Mouse (Mus musculus) forebrain, embryonic 11.5 days (tissue): ENCODE results near the gene Rac2. TPM values are rescaled to one million over a fixed set of nuclear protein-coding genes. Genes with fewer than 3 reads are reported as not detected.

ENCODE experiments used
- ATAC-seq: fragments of 200-750 bp; cut with Nextera tagmentation; replicated peaks from 2 replicates; pipeline ENCODE4 v1.8.0; 2017; ENCODE audit warnings: moderate TSS enrichment; ENCODE audit not compliant: low FRiP score
- DNase-seq: peaks from one replicate; pipeline ENCODE4 v3.0.0-alpha.2; 2017; ENCODE audit warnings: low spot score
- H3K27ac ChIP-seq: fragments of 300-500 bp; sonication (generic); 2 replicates; pipeline ENCODE4 v1.5.1; 2014; ENCODE audit warnings: low read depth, low read length
- H3K27me3 ChIP-seq: fragments of 300-500 bp; sonication (generic); 2 replicates; pipeline ENCODE4 v1.6.1; 2014; ENCODE audit warnings: mild to moderate bottlenecking, low read length, mixed read lengths; ENCODE audit not compliant: control insufficient read depth, insufficient read depth
- H3K36me3 ChIP-seq: fragments of 300-500 bp; sonication (generic); 2 replicates; pipeline ENCODE4 v1.6.1; 2014; ENCODE audit warnings: mild to moderate bottlenecking, low read length, moderate library complexity, mixed read lengths; ENCODE audit not compliant: control insufficient read depth, insufficient read depth
- H3K4me1 ChIP-seq: fragments of 300-500 bp; sonication (generic); replicated peaks from 2 replicates; pipeline ENCODE4 v1.6.1; 2014; ENCODE audit warnings: low read length, mixed read lengths; ENCODE audit not compliant: control insufficient read depth, insufficient read depth
- H3K4me2 ChIP-seq: fragments of 300-500 bp; sonication (generic); 2 replicates; pipeline ENCODE4 v1.6.1; 2014; ENCODE audit warnings: low read depth, mild to moderate bottlenecking, low read length, moderate library complexity, mixed read lengths; ENCODE audit not compliant: severe bottlenecking
- H3K4me3 ChIP-seq: fragments of 300-500 bp; sonication (generic); 2 replicates; pipeline ENCODE4 v1.5.1; 2014; ENCODE audit warnings: low read depth, low read length
- H3K9ac ChIP-seq: fragments of 300-500 bp; sonication (generic); 2 replicates; pipeline ENCODE4 v1.6.1; 2014; ENCODE audit warnings: low read length
- H3K9me3 ChIP-seq: fragments of 300-500 bp; sonication (generic); 2 replicates; pipeline ENCODE4 v1.6.1; 2016; ENCODE audit warnings: low read length, mixed read lengths; ENCODE audit not compliant: control insufficient read depth
- WGBS: fragments of 180-500 bp; shearing (Covaris S2); extraction: QIAGEN DNeasy Blood & Tissue Kit; methylation state at CpG from one replicate; pipeline ENCODE4 v1.1.7; 2014; 5-methylcytosine and 5-hydroxymethylcytosine counted together
- polyA plus RNA-seq: library from polyadenylated mRNA; unstranded; fragments of >200 nt; fragmentation: Nextera tagmentation; extraction: Ambion mirVana; gene quantifications from 2 replicates; pipeline ENCODE4 v1.2.1, GENCODE M21; 2014

Gene Rac2
- polyA plus RNA-seq, 1 experiment from 2014 or later, result 9.4 TPM

DNA sequence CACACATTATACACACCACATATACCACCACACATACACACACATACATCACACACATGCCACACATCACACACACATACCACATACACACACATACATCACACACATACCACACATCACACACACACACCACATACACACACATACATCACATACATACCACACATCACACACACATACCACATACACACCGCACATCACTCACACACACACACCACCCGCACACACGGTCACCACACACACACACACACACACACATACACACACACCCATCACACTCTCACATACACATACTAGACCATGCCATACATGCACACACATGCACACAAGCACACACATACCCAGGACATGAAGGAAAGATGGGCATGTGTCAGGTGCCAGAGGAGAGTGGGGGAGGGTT is 9.2 kb downstream of the Rac2 start:
- no peak overlapping the region for H3K27ac ChIP-seq
- H3K27me3 ChIP-seq, result no peaks in the 10 kb centered on the region
- no peaks in the 10 kb centered on the region for H3K36me3 ChIP-seq
- H3K9ac ChIP-seq, result no peak overlapping the region
- H3K4me2 ChIP-seq, result no peak overlapping the region
- H3K4me1 ChIP-seq, result no peaks in the 10 kb centered on the region
- ATAC-seq (no peak), DNase-seq (no peak)
- no peak overlapping the region for H3K4me3 ChIP-seq
- WGBS, result 94% methylated on average over 3 of the region's 3 CpGs
- no peaks in the 10 kb centered on the region for H3K9me3 ChIP-seq

DNA sequence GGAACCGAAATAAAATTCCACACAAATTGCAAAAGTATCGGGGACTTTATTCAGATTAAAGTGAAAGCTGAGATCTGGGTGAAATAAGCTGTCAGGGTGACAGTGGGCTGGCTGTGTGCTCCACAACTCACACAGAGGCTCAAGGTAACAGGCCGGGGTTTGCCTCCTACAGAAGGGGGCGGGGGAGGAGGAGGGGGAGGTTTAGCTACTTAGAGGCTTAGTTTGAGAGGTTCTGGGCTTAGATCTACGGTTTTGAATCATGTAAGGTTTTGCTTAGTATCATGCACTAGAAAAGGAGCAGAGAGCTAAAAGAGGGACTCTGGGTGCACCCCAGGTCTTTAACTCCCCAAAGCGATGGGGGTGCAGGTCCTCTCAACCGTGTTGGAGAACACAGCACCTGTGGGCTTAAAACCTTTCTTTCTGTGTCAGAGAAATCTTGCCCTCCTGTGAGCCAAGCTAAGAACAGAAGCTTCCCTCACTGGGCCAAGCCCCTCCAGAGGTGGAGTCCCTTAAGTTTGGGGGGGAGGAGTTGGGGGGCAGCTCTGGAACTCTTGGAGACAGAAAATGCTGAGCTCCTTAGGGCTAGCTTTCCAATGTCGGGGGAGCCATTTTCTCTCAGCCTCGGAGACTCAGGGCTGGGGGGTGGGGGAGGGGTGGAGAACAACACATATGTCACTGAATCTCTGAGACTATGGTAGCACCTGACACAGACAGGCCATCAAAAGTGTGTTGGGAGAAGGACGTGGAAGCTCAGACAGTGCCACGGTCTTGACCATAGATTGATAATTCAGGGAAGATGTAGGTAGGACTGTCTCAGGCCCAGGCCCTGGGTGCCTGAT is 13.2 kb downstream of the Rac2 start:
- H3K9me3 ChIP-seq, result no peaks in the 10 kb centered on the region
- no peaks in the 10 kb centered on the region for H3K4me1 ChIP-seq
- H3K9ac ChIP-seq, result no peak overlapping the region
- ATAC-seq, result no peak
- 62% methylated on average over 11 of the region's 11 CpGs for WGBS
- H3K27me3 ChIP-seq, result no peaks in the 10 kb centered on the region
- no peak for DNase-seq
- no peak overlapping the region for H3K4me3 ChIP-seq
- H3K4me2 ChIP-seq, result no peak overlapping the region
- H3K36me3 ChIP-seq, result no peaks in the 10 kb centered on the region
- H3K27ac ChIP-seq, result no peak overlapping the region

DNA sequence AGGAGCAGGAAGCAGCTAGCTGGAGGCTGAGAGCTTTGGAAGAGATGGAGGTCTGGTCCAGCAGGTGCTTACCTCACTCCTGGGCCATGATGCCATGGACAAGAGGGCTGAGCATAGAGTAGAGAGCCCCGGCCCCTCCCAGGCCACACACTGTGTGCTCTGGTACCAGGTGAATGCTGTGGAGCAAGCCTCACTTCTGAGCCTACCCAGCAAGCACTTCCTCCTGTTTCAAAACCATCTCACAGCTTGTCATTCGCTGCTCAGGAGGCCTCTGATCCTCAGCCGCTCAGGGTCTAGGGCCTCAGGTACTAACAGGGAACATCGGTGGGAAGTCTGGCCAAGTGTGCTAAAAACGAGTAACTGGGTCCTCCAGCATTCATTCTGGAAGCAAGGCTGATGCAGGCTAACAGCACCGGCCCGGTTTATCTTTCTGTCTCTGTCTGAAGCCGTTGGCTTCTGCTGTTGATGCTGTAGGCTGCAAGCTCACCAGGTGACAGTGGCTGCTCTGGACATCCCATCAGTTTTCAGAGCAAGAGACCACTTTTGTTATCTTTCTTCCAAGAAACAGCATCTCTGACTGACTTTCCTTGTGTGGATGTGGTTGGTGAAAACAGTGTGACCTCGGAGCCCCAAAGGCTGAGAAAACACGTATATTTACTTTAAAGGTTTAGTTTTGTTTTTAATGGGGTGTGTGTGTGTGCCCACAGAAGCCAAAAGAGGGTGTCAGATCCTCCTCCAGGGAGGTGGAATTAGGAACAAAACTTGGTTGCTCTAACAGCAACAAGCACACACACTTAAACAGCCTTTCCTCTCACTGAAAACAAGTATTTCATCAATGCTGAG is 14.7 kb downstream of the Rac2 start:
- no peaks in the 10 kb centered on the region for H3K4me1 ChIP-seq
- H3K4me2 ChIP-seq, result no peak overlapping the region
- 75% methylated on average over 10 of the region's 10 CpGs for WGBS
- H3K4me3 ChIP-seq, result no peak overlapping the region
- no peak for DNase-seq
- no peaks in the 10 kb centered on the region for H3K9me3 ChIP-seq
- ATAC-seq, result no peak
- no peak overlapping the region for H3K27ac ChIP-seq
- no peaks in the 10 kb centered on the region for H3K27me3 ChIP-seq
- no peaks in the 10 kb centered on the region for H3K36me3 ChIP-seq
- H3K9ac ChIP-seq, result no peak overlapping the region

DNA sequence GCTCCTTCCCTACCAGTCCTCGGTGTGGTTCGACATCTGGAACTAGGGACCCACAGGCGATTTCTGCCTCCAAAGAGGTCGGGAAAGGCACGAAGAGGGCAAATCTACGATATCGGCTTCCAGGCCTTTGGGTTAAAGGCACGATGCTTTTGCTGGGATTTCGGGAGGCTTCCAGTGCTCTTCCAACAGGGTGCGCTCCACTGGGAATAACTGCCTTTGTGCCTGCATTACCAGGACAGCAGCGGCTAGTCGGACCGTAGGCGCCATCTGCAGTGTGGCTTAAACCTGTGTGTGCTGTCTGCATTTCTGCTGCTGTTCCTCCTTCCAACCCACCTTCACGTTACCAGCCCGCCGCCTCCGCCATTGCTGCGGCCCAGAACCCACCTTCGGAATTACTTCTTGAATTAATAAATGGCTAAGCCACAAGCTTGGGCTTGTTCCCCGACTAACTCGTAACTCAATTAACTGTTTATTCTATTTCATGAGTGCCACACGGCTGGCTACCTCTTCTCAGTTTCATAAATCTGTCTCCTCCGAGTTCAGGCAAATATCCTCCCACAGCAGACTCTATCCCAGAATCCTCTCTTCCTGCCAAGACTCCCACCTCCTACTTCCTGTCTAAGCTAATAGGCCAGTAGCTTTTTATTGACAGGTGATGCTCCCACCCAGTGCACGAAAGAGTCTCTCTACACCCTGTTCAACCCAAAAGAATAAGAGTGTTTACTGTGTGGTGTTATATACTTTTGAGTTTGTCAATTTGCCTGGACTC is 17.9 kb downstream of the Rac2 start:
- H3K9me3 ChIP-seq, result no peaks in the 10 kb centered on the region; the same call in 1 of the 2 replicates
- no peaks in the 10 kb centered on the region for H3K4me1 ChIP-seq
- no peak overlapping the region for H3K9ac ChIP-seq
- no peak for ATAC-seq
- no peak overlapping the region for H3K27ac ChIP-seq
- 67% methylated on average over 25 of the region's 25 CpGs for WGBS
- H3K4me3 ChIP-seq, result no peak overlapping the region
- no peak for DNase-seq
- no peak overlapping the region for H3K4me2 ChIP-seq
- H3K27me3 ChIP-seq, result no peaks in the 10 kb centered on the region
- no peaks in the 10 kb centered on the region for H3K36me3 ChIP-seq

DNA sequence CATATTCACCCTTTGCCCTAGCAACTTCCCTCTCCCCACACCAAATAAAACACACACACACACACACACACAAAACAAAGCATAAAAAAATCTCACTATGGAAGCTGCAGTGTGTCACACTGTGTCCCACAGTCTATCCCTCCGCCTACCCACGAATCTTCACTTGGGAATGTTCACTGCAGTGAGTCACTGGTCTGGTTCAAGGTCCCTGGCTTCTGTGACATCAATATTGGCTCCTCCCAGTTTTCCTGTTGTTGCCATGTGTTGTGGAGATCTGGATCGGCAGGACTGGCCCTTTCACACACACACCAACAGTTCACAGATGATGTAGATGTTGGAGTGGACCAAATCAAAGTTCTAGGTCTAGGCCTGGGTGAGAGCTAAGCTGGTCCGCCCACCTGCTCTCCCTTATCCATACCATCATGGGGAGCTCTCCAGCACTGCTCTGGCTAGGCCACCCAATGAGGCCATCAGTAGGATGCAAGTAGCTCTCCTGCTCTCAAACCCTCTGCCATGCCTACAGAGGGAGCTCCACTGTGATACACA is 23.3 kb downstream of the Rac2 start:
- 85% methylated on average over 4 of the region's 4 CpGs for WGBS
- no peak overlapping the region for H3K4me3 ChIP-seq
- H3K4me2 ChIP-seq, result no peak overlapping the region
- no peaks in the 10 kb centered on the region; the same call in 1 of the 2 replicates for H3K27me3 ChIP-seq
- H3K27ac ChIP-seq, result no peak overlapping the region
- no peak for ATAC-seq
- H3K36me3 ChIP-seq, result no peaks in the 10 kb centered on the region
- no peak for DNase-seq
- H3K4me1 ChIP-seq, result 0 out of 2 replicates have a peak, but pooled peaks cover 2% of the 10 kb centered on the region
- no peaks in the 10 kb centered on the region; the same call in 1 of the 2 replicates for H3K9me3 ChIP-seq
- no peak overlapping the region for H3K9ac ChIP-seq

DNA sequence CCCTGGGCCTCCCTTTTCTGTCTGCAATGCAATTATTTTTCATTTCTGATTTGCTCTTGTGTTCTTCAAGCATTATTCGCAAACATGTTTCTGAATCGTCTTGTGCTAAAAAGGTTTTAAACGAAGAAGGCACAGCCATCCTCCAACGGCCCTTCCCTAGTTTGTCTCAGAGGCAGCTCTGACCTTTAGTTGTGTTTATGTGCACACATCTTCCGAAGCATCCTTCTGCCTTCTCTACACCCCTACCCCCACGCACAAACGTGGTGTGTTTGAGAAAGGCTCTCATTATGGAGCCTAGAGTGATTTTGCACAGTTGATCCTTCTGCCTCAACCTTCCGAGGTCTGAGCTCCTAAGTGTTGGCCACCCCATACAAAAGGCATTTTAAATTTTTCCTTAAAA is 23.9 kb downstream of the Rac2 start:
- Histone ChIP-seq H3K27me3 (no peaks in the 10 kb centered on the region; the same call in 1 of the 2 replicates), H3K9ac (no peak overlapping the region), H3K4me3 (no peak overlapping the region), H3K27ac (no peak overlapping the region), H3K4me1 (0 out of 2 replicates have a peak, but pooled peaks cover 2% of the 10 kb centered on the region), H3K4me2 (no peak overlapping the region), H3K36me3 (no peaks in the 10 kb centered on the region), H3K9me3 (no peaks in the 10 kb centered on the region; the same call in 1 of the 2 replicates)
- ATAC-seq (no peak), DNase-seq (no peak)
- 76% methylated on average over 8 of the region's 8 CpGs for WGBS

DNA sequence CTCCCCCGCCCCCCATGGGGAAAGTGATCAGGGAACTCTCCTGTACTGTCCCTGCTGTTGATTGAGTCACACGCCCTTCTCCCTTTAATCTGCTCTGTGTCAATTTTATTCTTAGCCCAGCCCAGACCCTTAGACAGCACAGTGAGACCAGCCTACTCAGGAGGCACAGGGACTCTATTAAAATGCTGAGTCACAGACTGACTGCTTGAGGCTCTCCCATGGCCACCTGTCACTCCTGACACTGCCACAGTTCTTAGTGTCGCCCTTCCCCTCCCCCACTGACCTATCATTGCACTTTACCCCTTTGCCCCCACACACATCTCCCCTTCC is 24.3 kb downstream of the Rac2 start:
- DNase-seq, result no peak
- H3K4me2 ChIP-seq, result no peak overlapping the region
- no peaks in the 10 kb centered on the region; the same call in 1 of the 2 replicates for H3K9me3 ChIP-seq
- no peak overlapping the region for H3K4me3 ChIP-seq
- no peaks in the 10 kb centered on the region for H3K36me3 ChIP-seq
- 0 out of 2 replicates have a peak, but pooled peaks cover 2% of the 10 kb centered on the region for H3K4me1 ChIP-seq
- H3K27me3 ChIP-seq, result no peaks in the 10 kb centered on the region; the same call in 1 of the 2 replicates
- 34% methylated on average over 3 of the region's 3 CpGs for WGBS
- H3K27ac ChIP-seq, result no peak overlapping the region
- ATAC-seq, result no peak
- no peak overlapping the region for H3K9ac ChIP-seq
